Mouse (Mus musculus): ENCODE measurements around the gene Csnk2b. TPM values are rescaled to one million over a fixed set of nuclear protein-coding genes. Genes with fewer than 3 reads are reported as not detected.
A peak's percentile ranks its signal among the peaks of the same experiment; 100 is the strongest.

Csnk2b gene
- 100 to 1,000 TPM; 149 to 158 TPM for total RNA-seq (2021)
- long read RNA-seq, experiment 1, transcript Csnk2b-201 (7 exons, 961 nt): major isoform, 81 of 89 reads
- long read RNA-seq, experiment 1, partial matches to known transcripts: 3 of 89 reads
- long read RNA-seq, experiment 1, other reads (novel, unspliced or antisense): 4 of 89 reads
- long read RNA-seq, experiment 2, transcript Csnk2b-201 (7 exons, 961 nt): major isoform, 62 of 77 reads
- long read RNA-seq, experiment 2, partial matches to known transcripts: 7 of 77 reads
- long read RNA-seq, experiment 2, other reads (novel, unspliced or antisense): 8 of 77 reads

- no peak for DNase-seq
Measured at GRCm38 (mm10) chr17:35121871-35122303, at the start of gene Csnk2b. Gene Csnk2b, minus strand, starts transcription at chr17:35122053.

- DNase-seq: no peak
Measured at GRCm38 (mm10) chr17:35168541-35169207, 46.8 kb upstream of the Csnk2b start.

- DNase-seq: no peak
Measured at GRCm38 (mm10) chr17:35167794-35168193, 45.9 kb upstream of the Csnk2b start.

- DNase-seq: no peak
Measured at GRCm38 (mm10) chr17:35166352-35167035, 44.6 kb upstream of the Csnk2b start.

GRCm38 (mm10) chr17:35165451-35166155, 43.8 kb upstream of the Csnk2b start:
- no peak for DNase-seq

GRCm38 (mm10) chr17:35164568-35165450, 43.0 kb upstream of the Csnk2b start, which contains the start of gene Prrc2a:
Gene Prrc2a, minus strand, starts transcription at chr17:35164897.
- DNase-seq: peak; percentile 98

GRCm38 (mm10) chr17:35164218-35164567, 42.3 kb upstream of the Csnk2b start:
- no peak for DNase-seq

GRCm38 (mm10) chr17:35163326-35164081, 41.7 kb upstream of the Csnk2b start:
- no peak for DNase-seq

- DNase-seq: no peak
Measured at GRCm38 (mm10) chr17:35162730-35163129, 40.9 kb upstream of the Csnk2b start.

- DNase-seq: no peak
Measured at GRCm38 (mm10) chr17:35162121-35162520, 40.3 kb upstream of the Csnk2b start.

GRCm38 (mm10) chr17:35161421-35161820, 39.6 kb upstream of the Csnk2b start:
- no peak for DNase-seq

GRCm38 (mm10) chr17:35159638-35160037, 37.8 kb upstream of the Csnk2b start:
- no peak for DNase-seq

- no peak for DNase-seq
Measured at GRCm38 (mm10) chr17:35158850-35159593, 37.2 kb upstream of the Csnk2b start.

GRCm38 (mm10) chr17:35157661-35158175, 35.9 kb upstream of the Csnk2b start:
- DNase-seq: no peak

- no peak for DNase-seq
Measured at GRCm38 (mm10) chr17:35157254-35157653, 35.4 kb upstream of the Csnk2b start.

- DNase-seq: no peak
Measured at GRCm38 (mm10) chr17:35156461-35157200, 34.8 kb upstream of the Csnk2b start.

- no peak for DNase-seq
Measured at GRCm38 (mm10) chr17:35155451-35155850, 33.6 kb upstream of the Csnk2b start.

- DNase-seq: no peak
Measured at GRCm38 (mm10) chr17:35154616-35155015, 32.8 kb upstream of the Csnk2b start.

GRCm38 (mm10) chr17:35153931-35154330, 32.1 kb upstream of the Csnk2b start:
- DNase-seq: no peak
